Comparison of ENCODE assay signal across 8 mouse cellular contexts in the genomic region with DNA sequence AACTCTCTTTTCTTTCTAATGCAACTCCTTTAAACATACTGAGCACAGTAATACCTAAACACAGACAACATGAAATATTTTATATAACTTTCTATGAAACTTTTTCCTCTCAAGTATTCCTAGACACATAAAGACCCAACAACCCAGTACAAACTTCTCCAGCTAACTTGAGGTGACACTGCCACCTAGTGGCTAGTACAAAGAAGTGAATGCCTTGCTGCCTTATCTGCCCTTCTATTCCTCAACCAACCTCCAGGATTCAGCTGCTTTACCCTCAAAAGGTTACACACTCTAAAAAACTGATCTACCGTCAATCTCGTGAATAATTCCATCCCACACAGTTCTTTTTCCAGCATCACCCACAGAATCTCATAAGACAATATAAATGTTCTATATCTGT. TPM values are rescaled to one million over a fixed set of nuclear protein-coding genes. Genes with fewer than 3 reads are reported as not detected.
A peak's percentile ranks its signal among the peaks of the same experiment; 100 is the strongest.
DNase-seq lines count a peak whose midpoint lies in the region; ATAC-seq and TF ChIP-seq lines count a peak whose summit lies in the region.

No protein-coding gene starts in this region.

- H3K4me2 ChIP-seq in liver, postnatal 0 days (ENCODE audit: low read depth, low read length): no peak overlapping the region

- H3ac ChIP-seq in C2C12 (ENCODE audit: control insufficient read depth, insufficient read length, low read depth): no peak overlapping the region

- H3K27me3 ChIP-seq in C2C12 (ENCODE audit: control insufficient read depth, insufficient read depth, insufficient read length): no peaks in the 10 kb centered on the region
- no peaks in the 10 kb centered on the region for H3K27me3 ChIP-seq in liver, postnatal 0 days (ENCODE audit: insufficient read depth, low read length)

- intact Hi-C loops in gastrocnemius, adult 2 months (cut with DNase I): loop anchor here (5.0 kb wide), 1 partner anchor 80 kb away; no protein-coding TSS in a partner anchor

- no peak overlapping the region for H3K27ac ChIP-seq in gastrocnemius, adult 2 months
- no peak overlapping the region for H3K27ac ChIP-seq in bone marrow, adult 2 months (ENCODE audit: control insufficient read depth, insufficient read depth, low read depth, low read length, poor library complexity)
- no peak overlapping the region for H3K27ac ChIP-seq in liver, postnatal 0 days (ENCODE audit: low read depth)

- no peak for TF ChIP-seq EP300 in liver, postnatal 0 days (IDR thresholded peaks at IDR 0.05; ENCODE audit: low read depth)

- H3K4me3 ChIP-seq in gastrocnemius, adult 2 months: no peak overlapping the region
- H3K4me3 ChIP-seq in C2C12 (ENCODE audit: insufficient read depth, poor library complexity, severe bottlenecking): no peak overlapping the region
- H3K4me3 ChIP-seq in bone marrow, adult 2 months (replicated peaks; ENCODE audit: control insufficient read depth, low read depth, low read length): no peak overlapping the region
- H3K4me3 ChIP-seq in liver, postnatal 0 days (ENCODE audit: low read depth, low read length): no peak overlapping the region

- H3K36me3 ChIP-seq in C2C12 (ENCODE audit: control insufficient read depth, insufficient read depth): no peaks in the 10 kb centered on the region
- H3K36me3 ChIP-seq in liver, postnatal 0 days (replicated peaks; ENCODE audit: insufficient read depth, low read length): no peaks in the 10 kb centered on the region

- peaks cover 41% of the 10 kb centered on the region for H3K79me2 ChIP-seq in C2C12 (ENCODE audit: control insufficient read depth, insufficient read depth)

- no peak for ATAC-seq in liver, postnatal 0 days

- no peaks in the 10 kb centered on the region for H3K9me3 ChIP-seq in liver, postnatal 0 days (ENCODE audit: low read length)

- no peaks in the 10 kb centered on the region; the same call in 1 of the 2 replicates for H3K4me1 ChIP-seq in bone marrow, adult 2 months (ENCODE audit: control insufficient read depth, insufficient read depth, low read length)
- H3K4me1 ChIP-seq in liver, postnatal 0 days (ENCODE audit: insufficient read depth): peaks cover 6% of the 10 kb centered on the region

- no peak for TF ChIP-seq POLR2A in bone marrow, adult 2 months (IDR thresholded peaks at IDR 0.05; ENCODE audit: borderline replicate concordance, control insufficient read depth, low read depth, low read length)

- DNase-seq in gastrocnemius, adult 2 months: no peak
- no peak for DNase-seq in gastrocnemius, postnatal 4 days (ENCODE audit: low spot score in 2 of 2)
- DNase-seq in forelimb bud, embryonic 11.5 days (ENCODE audit: low read depth, low spot score): peak; percentile 51
- peak; percentile 24 for DNase-seq in liver, postnatal 0 days
- peak; percentile 68 for DNase-seq in retina, postnatal 1 day
- no peak for DNase-seq in frontal cortex, postnatal 10 days (ENCODE audit: low spot score in 2 of 2)

- peaks cover 14% of the 10 kb centered on the region for H3K79me3 ChIP-seq in C2C12 (ENCODE audit: low read depth)

- TF ChIP-seq CTCF in gastrocnemius, adult 2 months (IDR thresholded peaks at IDR 0.05): peak; percentile 91
- peak; percentile 52 for TF ChIP-seq CTCF in C2C12 (IDR thresholded peaks at IDR 0.05; ENCODE audit: control insufficient read depth, insufficient read depth, insufficient read length)
- peak; percentile 51 for TF ChIP-seq CTCF in bone marrow, adult 2 months (IDR thresholded peaks at IDR 0.05; ENCODE audit: control insufficient read depth, insufficient read depth, low read length)
- TF ChIP-seq CTCF in liver, postnatal 0 days (IDR thresholded peaks at IDR 0.05; ENCODE audit: low read depth): peak; percentile 84

- no peak overlapping the region for H3K9ac ChIP-seq in liver, postnatal 0 days (replicated peaks)

- 2% methylated on average over 2 of the region's 2 CpGs for WGBS in bone marrow, adult 2 months
- 12% methylated on average over 2 of the region's 2 CpGs for WGBS in liver, postnatal 0 days (ENCODE audit: insufficient replicate concordance)

TF ChIP-seq in C2C12, 6 proteins besides CTCF, POLR2A, EP300 and RAD21:
- no peak for TF ChIP-seq FOSL1 (IDR thresholded peaks at IDR 0.05; ENCODE audit: insufficient read depth, low read length, poor library complexity, severe bottlenecking)
- no peak for TF ChIP-seq MYOG (IDR thresholded peaks at IDR 0.05; ENCODE audit: control insufficient read depth, extremely low read depth, insufficient read length)
- no peak for TF ChIP-seq CEBPB (IDR thresholded peaks at IDR 0.05; ENCODE audit: low read depth)
- no peak for TF ChIP-seq MAX (IDR thresholded peaks at IDR 0.05)
- TF ChIP-seq MYOD1 (IDR thresholded peaks at IDR 0.05; ENCODE audit: control insufficient read depth, insufficient read length, low read depth): no peak
- TF ChIP-seq USF1 (IDR thresholded peaks at IDR 0.05; ENCODE audit: low read depth): no peak

RNA-seq across cellular contexts. Expression of gene Ccser2, which starts 16.4 kb away (rescaled TPM):
- 10 to 100 TPM; 57.2 to 63.8 TPM for total RNA-seq in gastrocnemius, adult 2 months (2021)
- total RNA-seq in gastrocnemius, postnatal 4 days (2021): 10 to 100 TPM; 59.4 to 63.7 TPM
- polyA plus RNA-seq in C2C12 (2012; fragmentation: generic; extraction: Trizol): 7.4 TPM
- polyA plus RNA-seq in bone marrow, adult 2 months (2011; ENCODE audit: insufficient read depth, insufficient read length, low replicate concordance, missing spikeins): 3.5 and 6.8 TPM in 2 replicates
- 11.8 and 16.6 TPM in 2 replicates for polyA plus RNA-seq in liver, postnatal 0 days (2015; fragmentation: Nextera tagmentation; extraction: Ambion mirVana)

Comparison
In these comparisons a context has a peak if more than half of its experiments do, and no peak if none do; other contexts are left out.
1. DNase-seq: peak in forelimb bud, embryonic 11.5 days (single experiment), liver, postnatal 0 days (single experiment) and retina, postnatal 1 day (single experiment); none in gastrocnemius, adult 2 months (single experiment), gastrocnemius, postnatal 4 days (0 of 2) and frontal cortex, postnatal 10 days (0 of 2).
2. Peak in every context shown above with its lines, with median percentiles within 50 percentile points of each other: CTCF ChIP-seq.